Mouse (Mus musculus) limb, embryonic 14.5 days (tissue): ENCODE results near the gene Ccdc194. TPM values are rescaled to one million over a fixed set of nuclear protein-coding genes. Genes with fewer than 3 reads are reported as not detected.
"Not testable (repeated sequence)": the region's sequence is repeated elsewhere in the genome, so short reads cannot be mapped to it uniquely, and the experiment has no call there.

ENCODE experiments used
- ATAC-seq: fragments of 200-750 bp; cut with Nextera tagmentation; 2 replicates; pipeline ENCODE4 v1.8.0; 2017; ENCODE audit warnings: low read depth, moderate number of reproducible peaks, moderate TSS enrichment; ENCODE audit not compliant: low FRiP score
- DNase-seq: peaks from one replicate; pipeline ENCODE4 v3.0.0-alpha.2; 2015; ENCODE audit warnings: low spot score
- H3K27ac ChIP-seq: fragments of 300-500 bp; sonication (generic); replicated peaks from 2 replicates; pipeline ENCODE4 v1.5.1; 2014; ENCODE audit warnings: low read depth, mild to moderate bottlenecking, low read length, moderate library complexity, mixed read lengths
- H3K27me3 ChIP-seq: fragments of 300-500 bp; sonication (generic); 2 replicates; pipeline ENCODE4 v1.6.1; 2014; ENCODE audit warnings: low read length, mixed read lengths; ENCODE audit not compliant: control insufficient read depth, insufficient read depth
- H3K36me3 ChIP-seq: fragments of 300-500 bp; sonication (generic); 2 replicates; pipeline ENCODE4 v1.6.1; 2014; ENCODE audit warnings: mild to moderate bottlenecking, low read length, moderate library complexity, mixed read lengths; ENCODE audit not compliant: control insufficient read depth, insufficient read depth
- H3K4me1 ChIP-seq: fragments of 300-500 bp; sonication (generic); 2 replicates; pipeline ENCODE4 v1.6.1; 2014; ENCODE audit warnings: antibody characterized with exemption, low read length, mixed read lengths; ENCODE audit not compliant: control insufficient read depth, insufficient read depth
- H3K4me2 ChIP-seq: fragments of 300-500 bp; sonication (generic); replicated peaks from 2 replicates; pipeline ENCODE4 v1.6.1; 2014; ENCODE audit warnings: low read depth, mild to moderate bottlenecking, low read length, moderate library complexity; ENCODE audit not compliant: severe bottlenecking
- H3K4me3 ChIP-seq: fragments of 300-500 bp; sonication (generic); replicated peaks from 2 replicates; pipeline ENCODE4 v1.5.1; 2014; ENCODE audit warnings: low read length
- H3K9ac ChIP-seq: fragments of 300-500 bp; sonication (generic); 2 replicates; pipeline ENCODE4 v1.6.1; 2014; ENCODE audit warnings: mild to moderate bottlenecking, low read depth, low read length, moderate library complexity; ENCODE audit not compliant: severe bottlenecking
- H3K9me3 ChIP-seq: fragments of 300-500 bp; sonication (generic); 2 replicates; pipeline ENCODE4 v1.6.1; 2016; ENCODE audit warnings: low read length; ENCODE audit not compliant: control insufficient read depth
- POLR2A ChIP-seq: fragments of 200-500 bp; IDR thresholded peaks from 2 replicates; pipeline ENCODE4 v1.8.0; 2012; ENCODE audit warnings: inconsistent platforms, mild to moderate bottlenecking, moderate library complexity, borderline replicate concordance; ENCODE audit not compliant: insufficient read depth, insufficient read length; ENCODE audit errors: extremely low read depth
- WGBS: fragments of 180-500 bp; shearing (Covaris S2); extraction: QIAGEN DNeasy Blood & Tissue Kit; methylation state at CpG from one replicate; pipeline ENCODE4 v1.1.7; 2014; 5-methylcytosine and 5-hydroxymethylcytosine counted together
- polyA plus RNA-seq, 2 experiments: library from polyadenylated mRNA; depleted of rRNA in 1 of 2; stranded (reverse) in 1 of 2; unstranded in 1 of 2; fragments of >200 nt; fragmentation: Nextera tagmentation in 1 of 2; extraction: Ambion mirVana in 1 of 2; gene quantifications; 2 replicates each; pipeline versions ENCODE4 v1.2.1 to v1.2.3; 2012 to 2014

Ccdc194 gene
- polyA plus RNA-seq, 2 experiments: 1.2 to 1.6 TPM

GRCm38 (mm10) chr8:71527162-71527870 lies 1.8 kb upstream of the Ccdc194 start:
- DNase-seq (peak; percentile 61), ATAC-seq (0 out of 2 replicates have a peak, but pooled peaks have one; percentile 31)
- H3K4me2 ChIP-seq: no peak overlapping the region
- H3K4me3 ChIP-seq: no peak overlapping the region
- H3K27me3 ChIP-seq: peaks cover 25% of the 10 kb centered on the region
- 0 out of 2 replicates have a peak overlapping the region, but pooled peaks have one; percentile 33 for H3K27ac ChIP-seq
- H3K36me3 ChIP-seq: no peaks in the 10 kb centered on the region
- peaks cover 5% of the 10 kb centered on the region; the same call in 1 of the 2 replicates for H3K4me1 ChIP-seq
- TF ChIP-seq POLR2A: no peak
- 43% methylated on average over 3 of the region's 3 CpGs for WGBS
- H3K9me3 ChIP-seq: no peaks in the 10 kb centered on the region
- no peak overlapping the region for H3K9ac ChIP-seq

GRCm38 (mm10) chr8:71526272-71526671 lies 761 bp upstream of the Ccdc194 start:
- H3K27me3 ChIP-seq: peaks cover 25% of the 10 kb centered on the region
- H3K4me2 ChIP-seq: no peak overlapping the region
- H3K9ac ChIP-seq: no peak overlapping the region
- H3K4me3 ChIP-seq: no peak overlapping the region
- no peak for DNase-seq
- WGBS: 9% methylated on average over 6 of the region's 6 CpGs
- peaks cover 5% of the 10 kb centered on the region; the same call in 1 of the 2 replicates for H3K4me1 ChIP-seq
- H3K27ac ChIP-seq: no peak overlapping the region
- TF ChIP-seq POLR2A: no peak
- no peaks in the 10 kb centered on the region for H3K9me3 ChIP-seq
- no peak for ATAC-seq
- no peaks in the 10 kb centered on the region for H3K36me3 ChIP-seq

GRCm38 (mm10) chr8:71521634-71522033 lies 3.9 kb downstream of the Ccdc194 start:
- H3K4me1 ChIP-seq: peaks cover 3% of the 10 kb centered on the region; the same call in 1 of the 2 replicates
- no peak overlapping the region; the same call in 1 of the 2 replicates for H3K4me3 ChIP-seq
- 1% methylated on average over 17 of the region's 17 CpGs for WGBS
- H3K27me3 ChIP-seq: peaks cover 20% of the 10 kb centered on the region
- H3K27ac ChIP-seq: no peak overlapping the region
- H3K4me2 ChIP-seq: peak overlapping the region; percentile 20; the same call in 1 of the 2 replicates
- no peaks in the 10 kb centered on the region for H3K36me3 ChIP-seq
- no peak overlapping the region for H3K9ac ChIP-seq
- H3K9me3 ChIP-seq: no peaks in the 10 kb centered on the region
- 0 out of 2 replicates have a peak, but pooled peaks have one; percentile 24 for TF ChIP-seq POLR2A
- peak; percentile 87 for ATAC-seq
- DNase-seq: peak; percentile 90

GRCm38 (mm10) chr8:71519037-71519825 lies 6.3 kb downstream of the Ccdc194 start:
- DNase-seq: peak; percentile 74
- not testable (repeated sequence) for H3K27me3 ChIP-seq, H3K27ac ChIP-seq, H3K9me3 ChIP-seq, H3K4me3 ChIP-seq, H3K4me1 ChIP-seq, H3K9ac ChIP-seq, H3K4me2 ChIP-seq, H3K36me3 ChIP-seq, ATAC-seq
- 35% methylated on average over 9 of the region's 10 CpGs for WGBS

- ATAC-seq: no peak
- no peak for TF ChIP-seq POLR2A
- no peak overlapping the region for H3K9ac ChIP-seq
These were observed 8.7 kb downstream of the Ccdc194 start for GRCm38 (mm10) chr8:71516786-71517185.

More at GRCm38 (mm10) chr8:71516786-71517185, 8.7 kb downstream of the Ccdc194 start:
- Histone ChIP-seq H3K9me3 (no peaks in the 10 kb centered on the region), H3K27me3 (no peaks in the 10 kb centered on the region), H3K4me3 (no peak overlapping the region), H3K4me1 (no peaks in the 10 kb centered on the region), H3K36me3 (no peaks in the 10 kb centered on the region), H3K27ac (no peak overlapping the region), H3K4me2 (no peak overlapping the region)
- DNase-seq: no peak
- 18% methylated on average over 6 of the region's 6 CpGs for WGBS
